Mouse (Mus musculus): ENCODE measurements around the gene Adam19.
"Not testable (repeated sequence)": the region's sequence is repeated elsewhere in the genome, so short reads cannot be mapped to it uniquely, and the experiment has no call there.

The Adam19 gene

DNA sequence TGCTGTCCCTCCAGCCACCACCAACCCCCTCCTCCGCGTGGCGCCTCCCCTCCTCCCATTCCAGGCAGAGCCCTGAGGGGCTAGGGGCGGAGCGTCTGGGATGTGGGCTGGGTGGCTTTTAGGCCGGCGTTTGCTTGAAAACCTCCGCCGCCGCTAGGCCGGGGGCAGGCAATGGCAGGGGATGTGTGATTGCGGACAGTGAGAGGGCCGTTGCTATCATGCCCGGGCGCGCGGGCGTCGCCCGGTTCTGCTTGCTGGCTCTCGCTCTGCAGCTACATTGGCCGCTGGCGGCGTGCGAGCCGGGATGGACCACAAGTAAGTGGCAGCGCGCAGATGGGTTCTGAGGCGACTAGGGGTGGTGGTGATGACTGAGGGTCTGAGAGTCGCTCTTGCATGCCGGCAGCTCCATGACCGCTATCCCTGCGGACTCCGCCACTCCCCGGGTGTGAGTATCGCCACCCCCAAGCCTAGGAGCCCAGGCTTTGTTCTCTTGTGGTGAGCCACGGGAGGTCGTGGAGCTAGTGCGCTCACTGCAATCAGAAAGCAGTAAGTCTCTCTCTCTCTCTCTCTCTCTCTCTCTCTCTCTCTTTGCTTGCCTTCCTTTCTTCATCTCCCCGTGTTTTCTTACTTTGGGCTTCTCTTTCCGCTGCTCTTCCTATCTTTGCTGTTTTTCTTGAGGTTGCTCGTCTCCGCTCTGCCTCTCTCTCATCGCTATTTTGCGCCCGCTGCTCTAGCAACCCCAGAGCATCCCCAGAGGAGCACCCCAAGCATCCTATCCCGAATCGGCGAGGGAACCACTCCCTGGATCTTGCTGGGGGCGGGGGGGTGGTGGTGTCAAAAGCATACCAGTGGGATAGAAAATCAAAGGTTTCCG is at the start of gene Adam19:
Gene Adam19 (plus strand): TSS at position 97 of the 874 bp plus-strand sequence.
- DNase-seq (ENCODE audit: low spot score) = no peak

DNA sequence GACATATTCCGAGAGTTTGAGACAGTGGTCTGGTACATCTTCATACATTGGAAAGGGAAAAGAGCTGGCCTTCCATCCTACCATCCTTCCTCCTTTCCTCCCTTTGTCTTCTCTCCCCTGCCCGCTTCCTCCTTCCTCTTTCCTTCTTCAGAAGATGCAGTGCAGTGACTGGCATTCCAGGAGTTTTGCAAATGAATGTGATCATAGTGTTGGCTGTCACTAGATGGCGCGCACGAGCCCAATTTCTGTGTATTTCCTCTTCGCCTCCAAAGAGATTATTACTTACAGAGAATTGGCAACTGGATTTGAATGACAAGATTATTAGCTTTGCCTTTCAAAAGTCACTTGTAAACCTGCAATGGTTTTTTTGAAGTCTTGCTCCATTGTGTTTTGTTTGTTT is 39.7 kb upstream of the Adam19 start:
- no peak for DNase-seq (ENCODE audit: low spot score)

DNA sequence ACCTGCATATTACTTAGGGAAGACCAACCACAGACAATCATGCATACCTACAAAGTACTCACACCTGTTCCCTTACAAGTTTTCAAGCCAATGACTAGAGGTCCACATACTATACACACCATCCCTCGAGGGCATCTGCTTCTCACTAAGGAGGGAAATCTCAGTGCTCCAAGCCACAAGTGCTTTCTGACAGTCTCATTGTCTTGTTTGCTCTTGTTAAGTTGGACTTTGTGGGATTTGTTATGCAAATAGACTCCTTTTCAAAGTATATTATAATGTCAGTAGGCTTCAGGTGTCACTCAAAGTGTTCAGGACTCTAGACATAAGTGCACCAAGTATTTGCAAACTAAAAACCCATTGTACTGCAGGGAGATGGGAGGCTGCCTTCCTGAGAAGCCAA is 35.5 kb upstream of the Adam19 start:
- no peak for DNase-seq (ENCODE audit: low spot score)

GRCm38 (mm10) chr11:46021850-46022249 is 33.9 kb upstream of the Adam19 start:
- no peak for DNase-seq (ENCODE audit: low spot score)

DNA sequence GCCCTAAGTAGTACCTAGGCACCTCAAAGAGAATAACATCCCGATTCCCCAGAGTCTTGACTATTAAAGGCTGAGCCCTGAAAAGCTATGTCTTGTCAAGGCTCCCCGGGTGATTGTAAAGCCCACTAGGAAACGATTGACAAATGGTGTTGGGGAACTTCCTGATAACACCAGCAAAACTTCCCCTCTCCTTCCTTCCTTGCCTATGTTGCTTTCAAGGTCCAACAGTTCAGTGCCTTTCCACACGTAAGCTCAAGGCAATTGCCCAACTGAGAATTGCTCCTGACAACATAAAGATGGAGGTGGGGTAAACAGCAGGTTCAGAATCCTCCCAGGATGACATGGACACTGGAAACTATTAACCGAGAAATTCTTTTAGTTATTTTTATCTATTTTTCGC is 32.8 kb upstream of the Adam19 start:
- no peak for DNase-seq (ENCODE audit: low spot score)

- no peak for DNase-seq (ENCODE audit: low spot score)
Observed at GRCm38 (mm10) chr11:46025962-46026392, 29.8 kb upstream of the Adam19 start.

GRCm38 (mm10) chr11:46027952-46028814 is 27.6 kb upstream of the Adam19 start:
- no peak for DNase-seq (ENCODE audit: low spot score)

DNA sequence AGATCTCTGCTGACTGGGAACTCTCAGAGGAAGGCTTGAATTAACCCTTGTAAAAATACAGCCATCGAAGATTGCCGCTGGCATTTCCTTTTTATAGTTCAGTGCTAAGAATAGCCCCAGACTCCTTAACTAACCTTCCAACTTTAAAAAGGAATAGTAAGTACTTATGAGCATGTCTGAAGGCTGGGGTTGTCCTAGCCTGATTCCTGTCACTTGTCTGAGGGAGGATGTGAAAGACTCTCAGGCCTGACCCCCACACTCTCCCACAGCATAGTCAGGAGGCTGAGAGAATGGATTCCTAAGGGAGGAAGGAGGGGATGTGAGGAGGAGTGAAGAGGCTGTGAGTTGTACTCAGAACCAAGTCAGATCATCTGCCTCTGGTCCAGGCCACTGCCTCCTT is 26.3 kb upstream of the Adam19 start:
- no peak for DNase-seq (ENCODE audit: low spot score)

- DNase-seq (ENCODE audit: low spot score) = no peak
Observed at GRCm38 (mm10) chr11:46030026-46030425, 25.8 kb upstream of the Adam19 start.

DNA sequence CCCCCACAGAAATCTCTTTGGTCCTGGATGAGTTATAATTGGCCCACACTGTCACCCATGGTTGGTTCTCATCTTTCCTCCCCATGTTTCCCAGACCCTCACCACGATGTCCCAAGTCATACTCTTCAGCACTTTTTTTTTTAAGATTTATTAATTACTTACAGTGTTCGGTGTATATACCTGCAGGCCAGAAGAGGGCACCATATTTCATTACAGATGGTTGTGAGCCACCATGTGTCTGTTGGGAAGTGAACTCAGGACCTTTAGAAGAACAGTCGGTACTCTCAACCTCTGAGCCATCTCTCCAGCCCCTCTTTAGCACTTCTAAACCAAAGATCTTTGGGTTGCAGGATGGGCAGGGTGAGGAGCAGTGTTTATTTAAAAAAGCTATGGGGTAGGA is 24.3 kb upstream of the Adam19 start:
- no peak for DNase-seq (ENCODE audit: low spot score)

- DNase-seq (ENCODE audit: low spot score) = no peak
Observed at GRCm38 (mm10) chr11:46032956-46033355, 22.8 kb upstream of the Adam19 start.

DNA sequence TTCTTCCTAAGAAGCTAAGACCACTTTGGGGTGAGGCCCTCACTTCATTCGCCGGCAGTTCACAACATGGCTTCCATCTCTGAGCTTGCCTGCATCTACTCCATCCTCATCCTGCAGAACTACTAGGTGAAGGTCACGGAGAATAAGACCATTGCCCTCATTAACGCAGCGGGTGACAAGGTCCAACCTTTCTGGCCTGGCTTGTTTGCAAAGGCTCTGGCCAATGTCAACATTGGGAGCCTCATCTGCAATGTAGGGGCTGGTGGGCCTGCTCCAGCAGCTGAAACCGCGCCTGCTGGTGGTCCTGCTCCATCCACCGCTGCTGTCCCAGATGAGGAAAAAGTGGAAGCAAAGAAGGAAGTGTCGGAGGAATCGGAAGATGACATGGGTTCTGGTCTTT is 19.4 kb upstream of the Adam19 start:
- no peak for DNase-seq (ENCODE audit: low spot score)

GRCm38 (mm10) chr11:46038901-46039300 is 16.9 kb upstream of the Adam19 start:
- no peak for DNase-seq (ENCODE audit: low spot score)

DNA sequence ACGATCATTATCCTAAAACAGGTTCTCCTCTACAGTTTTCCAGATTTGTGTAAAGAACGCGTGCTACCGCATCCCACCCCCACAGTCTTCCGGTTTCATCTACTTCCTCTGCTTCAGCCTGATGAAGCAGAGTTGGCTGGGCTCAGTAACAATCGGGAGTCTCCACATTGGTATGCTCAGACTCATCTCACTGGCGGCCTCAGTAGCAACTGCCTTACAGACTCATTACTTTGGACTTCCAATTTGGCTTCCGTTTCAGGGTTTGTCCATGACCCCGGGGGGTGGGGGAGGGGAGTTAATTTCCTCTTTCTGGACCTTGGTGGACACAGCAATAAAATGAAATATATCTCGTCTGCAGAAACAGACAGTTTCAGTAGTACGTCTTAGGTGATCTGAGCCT is 16.5 kb upstream of the Adam19 start:
- DNase-seq (ENCODE audit: low spot score) = no peak

DNA sequence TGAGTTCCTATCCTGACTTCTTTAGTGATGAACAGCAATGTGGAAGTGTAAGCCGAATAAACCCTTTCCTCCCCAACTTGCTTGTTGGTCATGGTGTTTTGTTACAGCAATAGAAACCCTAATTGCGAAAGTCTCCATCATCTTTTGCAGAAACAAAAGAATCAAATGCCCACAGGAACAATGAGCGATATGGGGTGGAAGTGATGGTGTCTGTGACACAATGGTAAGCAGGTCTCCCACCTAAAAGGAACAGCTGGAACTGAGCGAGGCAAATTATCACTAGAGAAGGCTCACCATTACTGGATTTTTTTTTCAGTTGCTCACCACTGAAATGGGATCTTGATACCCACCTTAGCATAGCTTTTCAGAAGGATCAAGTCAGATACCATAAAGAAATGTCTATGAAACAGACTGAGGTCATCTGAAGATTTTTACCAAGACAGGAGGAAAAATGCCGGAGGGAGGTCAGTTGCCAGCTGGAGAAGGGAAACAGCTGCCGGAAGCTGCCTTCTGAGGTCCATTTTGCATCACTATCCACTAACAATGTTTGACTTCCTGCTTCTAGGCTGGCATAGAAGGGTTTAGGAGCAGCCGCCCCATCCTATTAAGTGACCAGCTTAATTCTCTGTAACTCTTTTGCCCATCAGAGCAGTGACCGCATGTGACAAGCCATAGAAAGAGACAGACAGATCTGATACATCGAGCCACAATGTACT is 14.8 kb upstream of the Adam19 start:
- DNase-seq (ENCODE audit: low spot score) = no peak

DNA sequence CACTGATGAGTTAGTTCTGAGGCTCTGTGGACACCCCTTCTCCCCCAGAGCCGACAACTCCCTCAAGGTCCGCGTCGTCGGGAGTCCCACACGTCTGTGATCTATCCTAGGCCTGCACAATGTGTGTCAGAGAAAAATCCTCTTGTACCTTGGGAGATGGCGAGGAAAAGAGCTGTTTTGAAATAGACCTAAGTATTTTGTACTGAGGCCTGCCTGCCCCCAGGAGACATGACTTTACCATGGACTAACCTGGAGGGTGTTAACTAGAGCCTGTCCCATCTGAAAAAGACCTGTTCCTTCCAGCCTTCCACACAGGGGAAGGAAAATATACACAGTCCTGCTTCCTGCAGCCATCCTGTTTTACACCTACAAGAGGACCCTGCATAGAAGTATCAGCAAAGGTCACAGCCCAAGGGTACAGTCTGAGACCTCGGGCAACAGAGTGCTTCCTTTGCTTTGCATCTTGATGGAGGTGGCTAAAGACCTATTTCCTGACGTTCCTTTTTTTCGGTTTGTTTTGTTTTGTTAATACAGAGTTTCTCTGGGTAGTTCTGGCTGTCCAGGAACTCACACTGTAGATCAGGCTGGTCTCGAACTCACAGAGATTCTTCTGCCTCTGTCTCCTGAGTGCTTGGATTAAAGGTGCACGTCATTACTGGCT is 14.1 kb upstream of the Adam19 start:
- no peak for DNase-seq (ENCODE audit: low spot score)

DNA sequence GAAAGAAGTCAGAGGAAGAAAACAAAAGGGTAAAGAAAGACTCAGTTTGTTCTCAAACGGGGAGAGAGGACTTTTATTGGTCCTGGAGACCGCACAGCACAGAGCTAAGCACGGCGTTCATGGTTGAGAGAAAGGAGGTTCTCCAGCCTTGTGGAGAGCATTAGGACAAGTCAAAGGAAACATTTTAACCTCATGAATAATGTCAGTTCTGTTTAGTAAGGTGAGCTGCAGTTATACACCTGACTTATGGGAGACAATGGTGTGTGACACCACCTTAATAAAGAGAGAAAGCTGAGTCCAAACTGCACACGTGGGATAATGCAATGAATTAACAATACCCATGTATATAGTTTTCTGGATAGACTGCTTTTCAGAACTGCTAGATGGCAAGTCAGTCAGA is 11.0 kb upstream of the Adam19 start:
- DNase-seq (ENCODE audit: low spot score) = no peak

DNA sequence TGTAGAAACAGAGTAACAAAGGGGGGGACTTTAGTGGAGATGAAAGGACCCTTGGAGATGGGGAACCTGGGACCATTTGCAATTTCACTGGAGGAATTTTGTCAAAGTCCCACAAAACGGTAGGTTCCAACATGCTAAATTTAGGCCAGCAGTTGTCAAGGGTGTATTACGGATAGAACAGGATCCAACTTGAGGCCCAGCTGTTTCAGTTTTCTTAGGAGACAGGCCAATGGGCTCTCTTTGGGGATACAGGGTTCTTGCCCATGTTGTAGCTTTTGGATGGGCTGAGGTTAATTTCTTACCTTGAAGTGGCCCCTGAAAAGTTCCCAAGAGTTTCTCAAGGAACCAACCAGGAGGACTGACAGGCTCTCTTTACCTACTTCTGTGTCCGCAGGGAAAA is 8.5 kb upstream of the Adam19 start:
- DNase-seq (ENCODE audit: low spot score) = no peak

DNA sequence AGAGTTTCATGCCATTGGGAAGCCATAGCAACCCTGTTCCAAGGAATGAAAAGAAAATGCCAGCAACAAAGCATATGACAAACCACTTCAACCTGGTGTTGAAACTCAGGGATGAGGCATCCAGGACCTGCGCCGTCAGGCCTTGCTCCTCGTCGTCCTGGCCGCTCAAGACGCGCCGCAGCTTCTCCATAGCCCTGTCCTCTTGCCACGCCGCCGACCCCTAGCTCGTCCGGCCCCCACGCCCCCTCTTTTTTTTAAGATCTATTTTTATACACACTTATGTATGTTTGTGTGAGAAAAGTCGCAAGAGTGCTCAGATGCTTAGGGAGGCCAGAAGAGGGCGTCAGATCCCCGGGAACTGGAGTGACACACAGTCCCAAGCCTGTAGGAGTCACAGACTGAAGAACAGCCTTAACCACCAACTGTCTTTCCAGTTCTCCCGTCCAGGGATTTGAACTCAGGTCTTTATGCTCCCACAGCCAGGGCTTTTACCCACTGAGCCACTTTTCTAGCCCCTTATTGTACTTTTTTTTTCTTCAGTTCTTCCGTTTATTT is 3.6 kb upstream of the Adam19 start, which contains the start of gene Gm12166:
Gene Gm12166 (minus strand): TSS at position 217 of the 555 bp plus-strand sequence.
- peak; percentile 30 for DNase-seq (ENCODE audit: low spot score)

- not testable (repeated sequence) for DNase-seq (ENCODE audit: low spot score)
Observed at GRCm38 (mm10) chr11:46053457-46053856, 2.3 kb upstream of the Adam19 start.

DNA sequence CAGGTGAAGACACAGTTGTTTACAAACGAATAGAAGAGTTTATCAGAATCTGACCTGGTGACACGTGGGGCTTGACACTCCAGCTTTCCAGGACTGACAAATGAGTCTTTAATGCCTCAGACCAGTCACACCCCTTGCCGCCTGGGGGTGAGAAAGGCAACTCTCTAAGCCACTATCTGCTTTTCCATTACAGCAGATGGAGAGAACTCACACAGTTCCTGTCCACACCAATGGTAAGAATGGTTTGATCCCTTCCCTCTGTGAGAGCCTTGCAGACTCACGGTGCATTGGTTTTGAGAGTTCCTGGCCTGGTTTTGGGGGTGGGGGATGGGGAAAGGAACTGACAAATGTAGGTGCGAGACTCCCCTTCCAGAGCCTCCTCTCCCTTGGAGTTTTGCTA is 1.5 kb upstream of the Adam19 start:
- DNase-seq (ENCODE audit: low spot score) = no peak

Data from urinary bladder, postnatal 10 days (tissue).